Mouse (Mus musculus) CD4-positive, CD25-positive, alpha-beta regulatory T cell (primary cell): Measurements from ENCODE around the gene Itpa. TPM values are rescaled to one million over a fixed set of nuclear protein-coding genes. Genes with fewer than 3 reads are reported as not detected.

Experiments
- polyA plus RNA-seq: library from polyadenylated mRNA; unstranded; fragments of 100-300 nt; shearing (Covaris generic); gene quantifications from one replicate; pipeline ENCODE4 v1.2.1, GENCODE M21; 2017

Itpa gene
- 49.4 TPM for polyA plus RNA-seq

GRCm38 (mm10) chr2:130667559-130667958 is at the start of gene Itpa:
Gene Itpa, plus strand, starts transcription at chr2:130667610.

GRCm38 (mm10) chr2:130629839-130630203 is 37.6 kb upstream of the Itpa start, which contains the start of the genes Fastkd5 and Ubox5:
Gene Fastkd5, minus strand, starts transcription at chr2:130630027.
Gene Ubox5, minus strand, starts transcription at chr2:130630038.

GRCm38 (mm10) chr2:130642684-130643369 is 24.6 kb upstream of the Itpa start, which contains the start of gene Lzts3:
Gene Lzts3, minus strand, starts transcription at chr2:130642803.

GRCm38 (mm10) chr2:130664102-130664701 is 3.2 kb upstream of the Itpa start, which contains the start of gene Ddrgk1:
Gene Ddrgk1, minus strand, starts transcription at chr2:130664659.

GRCm38 (mm10) chr2:130697153-130697810 is 29.9 kb downstream of the Itpa start, which contains the start of gene Slc4a11:
Gene Slc4a11, minus strand, starts transcription at chr2:130697519.

Other genes starting within 250 kb of the Itpa start
- 247 TPM for gene Vps16, start 243.3 kb upstream of the Itpa start, polyA plus RNA-seq
- 21.9 TPM for gene Pced1a, start 242.9 kb upstream of the Itpa start, polyA plus RNA-seq
- 183 TPM for gene Ptpra, start 217.3 kb upstream of the Itpa start, polyA plus RNA-seq
- gene Mrps26, start 103.9 kb upstream of the Itpa start, polyA plus RNA-seq, result 124 TPM
- gene Oxt, start 91.4 kb upstream of the Itpa start, polyA plus RNA-seq, result not detected
- gene Avp, start 85.1 kb upstream of the Itpa start, polyA plus RNA-seq, result not detected
- gene Fastkd5, start 37.6 kb upstream of the Itpa start, polyA plus RNA-seq, result 13.6 TPM
- gene Ubox5, start 37.6 kb upstream of the Itpa start, polyA plus RNA-seq, result 13.4 TPM
- gene Lzts3, start 24.8 kb upstream of the Itpa start, polyA plus RNA-seq, result 1.0 TPM
- gene Ddrgk1, start 3.0 kb upstream of the Itpa start, polyA plus RNA-seq, result 160 TPM
- 0.14 TPM for gene Slc4a11, start 29.9 kb downstream of the Itpa start, polyA plus RNA-seq
- 16.5 TPM for gene 4930402H24Rik, start 238.8 kb downstream of the Itpa start, polyA plus RNA-seq
- 14.3 TPM for gene Atrn, start 238.9 kb downstream of the Itpa start, polyA plus RNA-seq